Mouse (Mus musculus) cerebellum, postnatal 25 days (tissue): Measurements from ENCODE around the gene Tmem127.
"Not testable (repeated sequence)": the region's sequence is repeated elsewhere in the genome, so short reads cannot be mapped to it uniquely, and the experiment has no call there.

Source experiments
- DNase-seq, 2 experiments: peaks; one replicate each; pipeline ENCODE4 v3.0.0; 2021; ENCODE audit warnings: mixed read lengths in 2 of 2

Gene Tmem127

DNA sequence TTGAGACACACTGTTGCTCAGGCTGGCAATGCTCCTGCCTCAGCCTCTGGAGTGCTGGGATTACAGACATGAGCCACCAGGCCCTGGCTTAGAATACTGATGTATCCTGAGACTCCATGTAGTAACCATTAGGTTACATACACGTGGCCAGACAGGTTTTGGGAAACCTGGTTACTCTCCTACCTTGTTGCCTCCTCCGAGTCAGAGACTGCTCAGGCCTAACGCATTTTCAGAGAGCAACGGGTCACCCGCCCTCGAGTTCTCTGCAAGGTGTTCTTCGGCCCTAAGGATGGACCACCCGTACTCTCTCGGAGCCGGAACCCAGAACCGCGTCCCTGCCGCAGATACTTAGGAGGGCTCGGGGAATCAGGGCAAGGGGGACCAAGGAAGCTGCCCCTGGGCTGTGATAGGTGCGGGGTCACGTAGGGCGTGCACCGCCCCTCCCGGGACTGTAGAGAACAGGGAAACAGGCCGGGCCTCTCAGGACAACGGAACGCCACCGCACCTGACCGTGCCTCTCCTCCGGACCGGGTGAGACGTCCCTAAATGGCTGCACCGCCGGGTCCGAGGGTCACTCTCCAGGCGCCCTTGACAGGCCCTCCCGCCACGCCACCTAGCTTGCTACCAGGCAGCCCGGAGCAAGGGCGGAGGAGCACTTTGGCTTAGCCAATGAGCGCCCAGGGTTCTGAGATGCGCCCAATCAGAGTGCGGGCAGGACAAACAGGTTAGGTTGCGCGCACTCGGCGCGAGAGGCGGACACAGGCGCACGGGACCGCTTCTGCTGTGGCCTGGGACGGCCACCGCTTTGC, 22.0 kb downstream of the Tmem127 start, which contains the start of gene Stard7:
Stard7 (plus strand) TSS at position 728 of the 809 bp plus-strand sequence.
- DNase-seq, result peak; percentile 96

- peak; percentile 91 to 94 for DNase-seq
Measured at GRCm38 (mm10) chr2:127270300-127271041, 22.8 kb downstream of the Tmem127 start.

DNA sequence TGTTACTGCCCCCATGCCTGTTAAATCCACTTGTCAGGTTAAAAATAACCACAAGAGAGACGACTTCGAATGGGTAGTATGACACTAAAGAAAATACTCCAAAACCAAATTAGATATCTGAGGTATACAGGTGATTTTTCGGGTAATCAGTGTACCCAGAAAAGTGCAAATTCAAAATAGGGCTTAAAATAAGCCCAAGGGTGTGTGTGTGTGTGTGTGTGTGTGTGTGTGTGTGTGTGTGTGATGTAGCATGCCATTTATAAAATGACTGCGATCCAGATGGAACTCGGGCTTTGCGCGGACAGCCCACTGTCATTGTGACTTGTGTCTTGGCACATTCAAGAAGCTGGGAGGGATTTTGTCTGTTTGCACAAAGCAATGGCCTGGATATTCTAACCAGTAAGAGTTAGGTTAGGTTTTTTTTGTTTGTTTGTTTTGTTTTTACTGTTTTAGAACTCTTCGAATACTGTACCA, 23.4 kb downstream of the Tmem127 start:
- DNase-seq, result peak; percentile 41 to 61

DNA sequence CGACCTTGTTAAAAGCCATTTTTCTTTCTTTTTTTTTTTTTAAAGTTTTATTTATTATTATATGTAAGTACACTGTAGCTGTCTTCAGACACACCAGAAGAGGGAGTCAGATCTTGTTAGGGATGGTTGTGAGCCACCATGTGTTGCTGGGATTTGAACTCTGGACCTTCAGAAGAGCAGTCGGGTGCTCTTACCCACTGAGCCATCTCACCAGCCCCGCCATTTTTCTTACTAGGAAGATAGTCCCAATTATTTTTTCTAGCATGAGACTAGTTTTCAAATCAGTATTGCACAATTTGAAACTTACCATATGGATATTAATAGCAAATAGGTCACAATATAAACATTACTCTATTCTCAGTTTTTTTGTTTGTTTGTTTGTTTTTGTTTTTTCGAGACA, 24.3 kb downstream of the Tmem127 start:
- DNase-seq, result not testable (repeated sequence)

- no peak for DNase-seq
Measured at GRCm38 (mm10) chr2:127272806-127273205, 25.1 kb downstream of the Tmem127 start.

DNA sequence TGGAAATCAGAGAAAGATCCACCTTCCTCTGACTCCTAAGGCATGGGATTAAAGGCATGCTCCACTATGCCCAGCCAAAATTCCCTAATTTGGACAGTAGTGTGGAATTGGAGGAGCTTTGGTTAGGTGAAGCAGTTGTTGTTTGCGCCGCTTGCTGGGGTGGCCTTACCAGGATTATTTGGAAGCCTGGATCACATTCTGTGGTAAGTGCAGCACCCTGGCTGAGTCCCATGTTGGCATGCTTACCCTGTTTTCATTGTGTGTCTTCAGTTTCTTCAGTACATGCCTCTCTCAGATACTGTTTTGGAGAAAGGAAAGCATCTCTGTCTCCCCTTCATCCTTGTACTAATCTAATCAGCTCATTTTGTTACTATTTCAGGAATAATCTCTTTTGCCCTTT, 26.9 kb downstream of the Tmem127 start:
- no peak for DNase-seq

DNA sequence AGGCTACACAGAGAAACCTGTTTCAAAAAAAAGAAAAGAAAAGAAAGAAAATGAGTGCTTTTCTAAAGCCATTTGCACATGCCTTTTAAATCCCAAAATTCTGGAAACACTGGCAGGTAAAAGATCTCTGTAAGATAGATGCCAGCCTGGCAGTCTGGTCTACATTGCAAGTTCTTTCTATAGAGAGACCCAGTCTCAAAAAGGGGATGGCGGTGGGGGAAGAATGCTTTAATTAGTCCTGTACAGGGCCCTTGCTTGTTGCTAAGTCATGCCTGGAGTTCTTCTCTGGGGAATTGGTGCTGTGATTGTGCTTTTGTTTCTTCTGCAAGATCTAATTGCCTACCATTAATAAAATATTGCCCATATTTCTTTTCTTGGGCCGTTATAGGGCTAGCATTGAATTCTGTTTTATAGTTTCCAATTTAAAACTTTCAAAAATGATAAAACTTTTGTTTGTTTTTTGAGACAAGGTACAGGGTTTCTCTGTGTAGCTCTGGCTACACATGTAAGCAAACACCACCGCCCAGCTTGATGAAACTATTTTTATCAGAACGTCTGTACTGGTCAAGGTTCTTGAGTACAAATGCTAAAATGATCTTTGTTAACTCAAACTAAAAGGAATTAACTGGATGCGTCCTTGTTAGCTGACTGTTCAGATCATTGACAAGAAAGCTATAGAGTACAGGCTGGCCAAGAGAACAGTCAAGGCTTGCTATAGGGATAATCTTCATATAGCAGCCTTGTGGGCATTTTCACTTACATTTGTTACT, 28.0 kb downstream of the Tmem127 start:
- DNase-seq, result no peak

- DNase-seq, result no peak
Measured at GRCm38 (mm10) chr2:127278162-127278561, 30.5 kb downstream of the Tmem127 start.

- DNase-seq, result no peak
Measured at GRCm38 (mm10) chr2:127292250-127292649, 44.5 kb downstream of the Tmem127 start.

DNA sequence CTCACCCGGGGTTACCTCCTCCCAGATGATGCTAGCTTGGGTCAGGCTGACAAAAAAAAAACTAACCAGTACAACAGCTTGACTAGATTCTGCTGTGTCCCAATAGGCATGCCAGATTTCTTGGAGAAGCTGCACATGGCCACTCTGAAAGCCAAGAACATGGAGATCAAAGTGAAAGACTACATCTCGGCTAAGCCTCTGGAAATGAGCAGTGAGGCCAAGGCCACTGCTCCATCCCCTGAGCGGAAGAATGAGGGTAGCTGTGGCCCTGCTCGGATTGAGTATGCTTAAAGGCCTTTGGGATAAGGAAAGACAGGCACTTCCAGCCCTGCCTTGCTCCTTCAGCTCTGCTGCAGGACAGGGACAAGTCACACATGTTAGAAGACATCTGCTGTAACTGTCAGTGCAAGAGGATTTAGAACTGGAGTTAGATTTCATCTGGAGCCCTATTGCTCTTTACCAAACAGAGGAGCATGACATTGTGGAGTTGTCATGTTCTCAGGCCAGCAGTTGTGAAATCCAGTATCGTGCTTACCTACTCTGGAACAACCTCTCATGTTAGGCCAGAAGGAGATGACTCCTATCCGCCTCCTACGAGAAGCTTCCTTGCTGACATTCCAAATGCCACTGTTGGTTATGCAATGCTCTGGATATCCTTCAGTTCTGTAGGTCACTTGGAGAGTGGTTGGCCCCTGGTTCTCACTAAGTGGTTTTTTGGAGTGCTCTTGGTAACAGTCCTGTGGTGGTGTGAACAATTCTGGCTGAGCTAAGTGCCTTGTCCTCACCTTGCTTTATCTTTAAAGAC, 49.5 kb downstream of the Tmem127 start:
- DNase-seq, result no peak

DNA sequence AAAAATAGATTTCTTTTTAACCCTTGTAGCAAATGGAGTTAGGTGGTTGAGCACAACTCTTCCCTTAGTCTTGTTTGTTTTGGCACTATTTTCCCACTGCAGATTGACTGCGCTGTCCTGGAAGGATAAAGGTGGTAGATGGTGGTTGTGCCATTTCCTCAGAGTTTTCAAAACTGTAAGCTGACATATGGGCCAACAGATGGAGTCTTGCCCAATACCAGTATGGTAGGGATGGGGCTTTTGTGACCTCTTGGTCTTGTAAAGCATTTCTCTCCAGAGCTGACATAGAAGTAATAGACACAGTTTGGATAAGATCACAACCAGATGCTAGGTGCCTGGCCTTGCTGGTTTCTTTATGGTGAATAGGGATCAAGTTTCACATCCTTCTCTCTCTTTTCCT, 50.3 kb downstream of the Tmem127 start:
- no peak for DNase-seq

- no peak for DNase-seq
Measured at GRCm38 (mm10) chr2:127300701-127301100, 53.0 kb downstream of the Tmem127 start.

- DNase-seq, result no peak
Measured at GRCm38 (mm10) chr2:127301883-127302282, 54.2 kb downstream of the Tmem127 start.

DNA sequence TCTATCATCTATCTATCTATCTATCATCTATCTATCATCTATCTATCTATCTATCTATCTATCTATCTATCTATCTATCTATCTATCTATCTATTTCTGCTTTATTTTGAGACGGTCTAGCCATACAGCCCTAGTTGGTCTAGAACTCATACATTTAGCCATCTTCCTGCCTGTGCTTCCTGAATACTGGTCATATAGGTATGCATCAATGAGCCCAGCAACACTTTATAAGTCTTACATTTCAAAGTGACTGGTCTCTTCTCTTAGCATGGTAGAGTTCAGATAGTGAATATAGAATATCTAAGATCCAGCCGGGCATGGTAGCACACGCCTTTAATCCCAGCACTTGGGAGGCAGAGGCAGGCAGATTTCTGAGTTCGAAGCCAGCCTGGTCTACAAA, 56.5 kb downstream of the Tmem127 start:
- not testable (repeated sequence) for DNase-seq

GRCm38 (mm10) chr2:127304609-127305210, 57.0 kb downstream of the Tmem127 start:
- no peak for DNase-seq

- DNase-seq, result no peak
Measured at GRCm38 (mm10) chr2:127306123-127306522, 58.4 kb downstream of the Tmem127 start.

DNA sequence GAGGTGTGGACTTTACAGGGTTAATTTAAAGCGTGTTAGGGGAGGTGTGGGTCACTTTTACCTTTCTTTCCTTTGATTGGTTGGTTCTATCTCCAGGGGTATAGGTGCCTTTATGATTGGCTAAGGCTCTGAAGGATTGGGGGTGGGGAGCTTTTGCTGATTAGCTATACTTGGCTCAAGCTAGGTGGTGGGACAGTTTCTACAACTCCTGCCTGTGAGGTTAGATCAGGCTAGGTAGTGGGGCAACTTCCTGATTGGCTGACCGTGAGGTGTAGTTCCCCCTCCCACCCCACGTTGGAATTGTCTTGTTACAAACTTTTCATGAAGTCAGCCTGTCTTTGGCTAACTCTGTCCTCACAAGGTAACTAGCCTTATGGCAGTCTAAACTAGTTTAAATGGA, 59.5 kb downstream of the Tmem127 start:
- no peak for DNase-seq

DNA sequence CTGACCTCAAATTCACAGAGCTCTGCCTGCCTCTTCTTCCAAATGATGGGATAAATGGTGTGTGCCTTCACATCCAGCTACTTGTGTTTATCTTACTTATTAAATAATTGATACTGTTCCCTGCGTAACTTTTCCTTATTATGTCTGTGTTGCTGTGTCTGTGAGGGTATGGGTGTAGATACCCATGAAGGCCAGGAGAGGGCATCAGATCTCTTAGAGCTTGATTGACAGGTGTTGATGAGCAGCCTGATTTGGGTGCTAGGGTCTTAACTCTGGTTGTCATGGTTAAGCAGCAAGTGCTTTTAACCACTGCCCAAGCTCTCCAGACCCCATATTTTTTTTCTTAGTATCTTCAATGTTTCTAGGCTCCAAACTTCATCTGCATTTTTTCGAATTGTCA, 61.0 kb downstream of the Tmem127 start:
- DNase-seq, result no peak

- DNase-seq, result no peak
Measured at GRCm38 (mm10) chr2:127310246-127310645, 62.5 kb downstream of the Tmem127 start.

GRCm38 (mm10) chr2:127310685-127311084, 63.0 kb downstream of the Tmem127 start:
- no peak for DNase-seq
